Mouse (Mus musculus) cerebellum, adult 2 months (tissue): ENCODE results near the gene Pik3r5. TPM values are rescaled to one million over a fixed set of nuclear protein-coding genes. Genes with fewer than 3 reads are reported as not detected.

ENCODE experiments used
- DNase-seq, 2 experiments: peaks; one replicate each; pipeline ENCODE4 v3.0.0; 2021
- H3K27ac ChIP-seq: fragments of 200-500 bp; 2 replicates; pipeline ENCODE4 v1.5.1; 2012; ENCODE audit warnings: low read length, control low read depth, inconsistent platforms; ENCODE audit not compliant: insufficient read depth
- H3K27me3 ChIP-seq: fragments of 200-500 bp; 2 replicates; pipeline ENCODE4 v1.6.1; 2012; ENCODE audit warnings: inconsistent platforms, mild to moderate bottlenecking, low read length, moderate library complexity; ENCODE audit not compliant: control insufficient read depth, insufficient read depth
- H3K4me1 ChIP-seq: fragments of 200-500 bp; 2 replicates; pipeline ENCODE4 v1.6.1; 2011; ENCODE audit warnings: low read length; ENCODE audit not compliant: control insufficient read depth, insufficient read depth
- H3K4me3 ChIP-seq: fragments of 200-500 bp; replicated peaks from 2 replicates; pipeline ENCODE3; 2011; ENCODE audit warnings: mild to moderate bottlenecking, low read depth, low read length, control low read depth; ENCODE audit not compliant: insufficient read depth
- CTCF ChIP-seq: fragments of 200-500 bp; IDR thresholded peaks from 2 replicates; pipeline ENCODE4 v1.5.1; 2011; ENCODE audit warnings: low read depth, mild to moderate bottlenecking, control low read depth, low read length, moderate library complexity, borderline replicate concordance; ENCODE audit not compliant: insufficient read depth
- POLR2A ChIP-seq: fragments of 200-500 bp; IDR thresholded peaks from 2 replicates; pipeline ENCODE4 v1.6.1; 2011; ENCODE audit warnings: low read length, control low read depth, borderline replicate concordance; ENCODE audit not compliant: insufficient read depth
- WGBS: fragments of 180-500 bp; shearing (Covaris S2); methylation state at CpG from one replicate; pipeline ENCODE4 v1.1.7; 2018; 5-methylcytosine and 5-hydroxymethylcytosine counted together
- polyA plus RNA-seq: library from polyadenylated mRNA; depleted of rRNA; stranded (reverse); fragments of >200 nt; gene quantifications from 2 replicates; pipeline ENCODE4 v1.2.3, GENCODE M21; 2012

Gene Pik3r5
- polyA plus RNA-seq, 1 experiment, result 0.93 TPM

DNA sequence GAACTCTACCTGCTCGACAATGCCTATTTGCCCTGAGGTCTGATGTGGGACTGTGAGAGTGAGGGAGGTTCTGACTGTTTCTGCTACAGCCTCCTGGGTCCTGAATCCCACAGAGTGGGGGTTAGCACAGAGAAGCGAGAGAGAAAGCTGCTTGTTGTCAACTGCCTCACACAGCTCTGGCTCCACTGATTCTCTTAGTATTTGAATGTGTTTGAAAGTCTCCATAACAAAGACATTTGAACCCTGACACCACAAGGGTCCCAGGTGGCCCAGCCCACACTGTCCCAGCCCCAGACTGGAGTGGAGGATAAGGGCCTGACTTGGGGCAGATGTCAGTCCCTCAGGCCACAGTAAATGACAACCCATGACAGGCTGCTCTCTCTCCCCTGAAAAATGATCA, 57.3 kb downstream of the Pik3r5 start:
- no peaks in the 10 kb centered on the region for H3K4me1 ChIP-seq
- DNase-seq, result no peak
- no peaks in the 10 kb centered on the region for H3K27me3 ChIP-seq
- WGBS, result 56% methylated on average over 2 of the region's 2 CpGs
- no peak overlapping the region for H3K4me3 ChIP-seq
- TF ChIP-seq POLR2A (no peak), CTCF (no peak)
- no peak overlapping the region for H3K27ac ChIP-seq

- Histone ChIP-seq H3K4me3 (no peak overlapping the region), H3K27me3 (no peaks in the 10 kb centered on the region), H3K4me1 (no peaks in the 10 kb centered on the region), H3K27ac (no peak overlapping the region)
- no peak for DNase-seq
- no peak for TF ChIP-seq CTCF
- no peak for TF ChIP-seq POLR2A
- 82% methylated on average over 11 of the region's 11 CpGs for WGBS
Observed at GRCm38 (mm10) chr11:68492592-68492991, 60.7 kb downstream of the Pik3r5 start.

DNA sequence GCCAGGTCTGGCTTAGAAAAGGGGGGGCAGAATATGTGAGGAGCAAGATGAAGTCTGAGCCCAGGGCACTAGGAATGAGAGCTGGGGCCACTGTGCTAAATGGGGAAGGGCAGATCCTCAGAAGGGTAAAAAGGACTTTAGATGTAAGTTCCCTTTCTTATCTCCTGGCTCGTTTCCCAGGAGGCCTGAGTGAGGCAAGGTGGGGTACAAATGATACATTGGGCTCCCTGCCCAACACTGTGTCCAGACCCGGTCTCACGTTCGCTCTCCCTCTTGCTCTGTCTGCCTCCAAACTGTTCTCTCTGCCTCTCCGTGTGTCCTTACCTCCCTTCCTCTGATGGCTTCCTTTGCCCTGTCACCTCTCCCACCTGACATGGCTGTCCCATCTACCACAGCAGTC, 61.8 kb downstream of the Pik3r5 start:
- H3K27me3 ChIP-seq, result no peaks in the 10 kb centered on the region
- WGBS, result 65% methylated on average over 5 of the region's 5 CpGs
- TF ChIP-seq CTCF, result no peak
- no peak for TF ChIP-seq POLR2A

GRCm38 (mm10) chr11:68497081-68497480, 65.2 kb downstream of the Pik3r5 start:
- H3K27me3 ChIP-seq, result no peaks in the 10 kb centered on the region
- H3K4me3 ChIP-seq, result no peak overlapping the region
- WGBS, result 65% methylated on average over 6 of the region's 6 CpGs
- no peak overlapping the region for H3K27ac ChIP-seq
- H3K4me1 ChIP-seq, result no peaks in the 10 kb centered on the region
- TF ChIP-seq CTCF, result no peak
- TF ChIP-seq POLR2A, result no peak
- DNase-seq, result no peak

More for the DNA sequence above, 61.8 kb downstream of the Pik3r5 start:
- Histone ChIP-seq H3K4me1 (no peaks in the 10 kb centered on the region), H3K27ac (no peak overlapping the region), H3K4me3 (no peak overlapping the region)
- no peak for DNase-seq

DNA sequence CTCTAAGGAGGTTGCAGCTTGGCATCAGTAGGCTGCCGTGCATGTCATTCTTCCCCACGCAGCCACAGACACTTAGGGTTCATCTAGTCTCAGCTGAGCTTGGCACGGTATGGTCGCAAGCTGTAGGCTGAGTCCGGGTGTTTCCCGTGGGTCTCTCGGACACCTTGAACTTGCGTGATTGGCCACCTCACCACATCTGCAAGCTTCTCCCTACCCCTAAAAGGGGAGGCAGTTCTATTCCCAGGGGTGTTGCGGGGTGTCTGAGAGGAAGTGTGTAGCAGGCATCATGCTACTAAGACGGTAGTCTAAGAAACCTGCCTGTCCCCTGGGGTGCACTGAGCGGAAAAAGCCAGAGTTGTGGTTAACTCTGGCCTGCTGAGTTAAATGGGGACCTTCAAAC, 66.6 kb downstream of the Pik3r5 start:
- H3K4me1 ChIP-seq, result no peaks in the 10 kb centered on the region
- DNase-seq, result no peak
- no peaks in the 10 kb centered on the region for H3K27me3 ChIP-seq
- TF ChIP-seq POLR2A (no peak), CTCF (no peak)
- H3K27ac ChIP-seq, result no peak overlapping the region
- WGBS, result 89% methylated on average over 11 of the region's 11 CpGs
- no peak overlapping the region for H3K4me3 ChIP-seq

DNA sequence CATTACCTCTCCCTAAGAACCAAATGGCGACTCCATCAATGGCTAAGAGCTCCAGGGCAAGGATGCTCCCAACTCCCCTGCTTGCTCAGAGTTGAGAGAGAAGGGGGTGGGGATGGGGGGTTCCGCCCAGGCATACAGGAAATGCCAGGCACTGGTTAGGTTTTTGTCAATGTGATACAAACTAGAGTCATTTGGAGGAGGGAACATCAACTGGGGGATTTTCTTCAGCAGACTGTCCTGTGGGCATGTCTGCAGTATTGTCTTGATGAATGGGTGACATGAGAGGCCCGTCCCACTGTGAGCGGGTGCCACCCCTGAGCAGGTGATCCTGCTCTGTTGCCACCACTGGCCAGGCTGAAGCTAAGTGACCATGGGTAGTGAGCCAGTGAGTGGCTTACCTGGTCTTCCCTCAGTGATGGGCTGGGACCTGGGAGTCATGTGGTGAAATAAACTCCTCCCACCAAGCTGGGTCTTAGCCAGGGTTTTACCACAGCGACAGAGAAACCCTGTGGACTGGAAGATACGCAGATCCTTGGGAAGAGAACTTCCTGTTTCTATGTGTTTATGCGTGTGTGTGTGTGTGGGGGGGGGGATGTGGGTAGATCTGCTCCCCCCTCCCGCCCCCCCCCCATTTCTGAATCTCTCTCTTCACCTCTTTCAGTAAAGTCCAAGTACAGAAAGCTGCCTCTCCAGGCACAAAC, 67.2 kb downstream of the Pik3r5 start:
- no peak overlapping the region for H3K27ac ChIP-seq
- DNase-seq, result no peak
- TF ChIP-seq POLR2A (no peak), CTCF (no peak)

GRCm38 (mm10) chr11:68500949-68501350, 69.0 kb downstream of the Pik3r5 start:
- Histone ChIP-seq H3K4me1 (no peaks in the 10 kb centered on the region), H3K27me3 (no peaks in the 10 kb centered on the region), H3K4me3 (no peak overlapping the region), H3K27ac (no peak overlapping the region)
- WGBS, result 65% methylated on average over 14 of the region's 14 CpGs
- TF ChIP-seq POLR2A (no peak), CTCF (no peak)
- DNase-seq, result no peak

More for the DNA sequence above, 67.2 kb downstream of the Pik3r5 start:
- WGBS, result 62% methylated on average over 8 of the region's 8 CpGs
- no peaks in the 10 kb centered on the region for H3K4me1 ChIP-seq
- no peak overlapping the region for H3K4me3 ChIP-seq
- H3K27me3 ChIP-seq, result no peaks in the 10 kb centered on the region

GRCm38 (mm10) chr11:68502408-68502807, 70.5 kb downstream of the Pik3r5 start:
- 76% methylated on average over 2 of the region's 2 CpGs for WGBS
- Histone ChIP-seq H3K4me1 (no peaks in the 10 kb centered on the region), H3K27ac (no peak overlapping the region), H3K27me3 (no peaks in the 10 kb centered on the region), H3K4me3 (no peak overlapping the region)
- TF ChIP-seq POLR2A (no peak), CTCF (no peak)
- DNase-seq, result no peak

- Histone ChIP-seq H3K27me3 (no peaks in the 10 kb centered on the region), H3K4me1 (no peaks in the 10 kb centered on the region), H3K27ac (no peak within 1 kb of the TSS), H3K4me3 (no peak within 1 kb of the TSS)
- 78% methylated on average over 8 of the region's 8 CpGs for WGBS
- DNase-seq, result no peak
- no peak for TF ChIP-seq CTCF
- no peak for TF ChIP-seq POLR2A
Observed at GRCm38 (mm10) chr11:68502902-68503629, 71.1 kb downstream of the Pik3r5 start, which contains the start of gene Pik3r6. TSS of gene Pik3r6 (plus strand) at chr11:68503019.
